Mouse (Mus musculus) kidney, postnatal 14 days (tissue): ENCODE data around the gene Olfr773.
"Not testable (repeated sequence)": the region's sequence is repeated elsewhere in the genome, so short reads cannot be mapped to it uniquely, and the experiment has no call there.

Experiments used
- DNase-seq: peaks from one replicate; pipeline ENCODE4 v3.0.0; 2022; ENCODE audit warnings: mixed read lengths

Gene Olfr773

GRCm38 (mm10) chr10:129187319-129187718 lies at the start of gene Olfr773:
Gene Olfr773, minus strand, starts transcription at chr10:129187419.
- not testable (repeated sequence) for DNase-seq

- no peak for DNase-seq
These were observed 48.7 kb upstream of the Olfr773 start, which contains the start of gene Olfr774 for GRCm38 (mm10) chr10:129235904-129236303. Gene Olfr774, plus strand, starts transcription at chr10:129236204.

- no peak for DNase-seq
These were observed 43.5 kb upstream of the Olfr773 start for GRCm38 (mm10) chr10:129230737-129231136.

- not testable (repeated sequence) for DNase-seq
These were observed 9.4 kb downstream of the Olfr773 start, which contains the start of gene Olfr772 for GRCm38 (mm10) chr10:129177821-129178220. Gene Olfr772, minus strand, starts transcription at chr10:129177921.

- DNase-seq = no peak
These were observed 22.6 kb downstream of the Olfr773 start, which contains the start of gene Olfr771 for GRCm38 (mm10) chr10:129164651-129165050. Gene Olfr771, minus strand, starts transcription at chr10:129164751.

- DNase-seq = no peak
These were observed 48.3 kb downstream of the Olfr773 start, which contains the start of gene Olfr770 for GRCm38 (mm10) chr10:129138898-129139297. Gene Olfr770, minus strand, starts transcription at chr10:129138998.
